Mouse (Mus musculus) neutrophil, adult 5-6 weeks (primary cell): ENCODE data around the gene Gm12185. TPM values are rescaled to one million over a fixed set of nuclear protein-coding genes. Genes with fewer than 3 reads are reported as not detected.
"Not testable (repeated sequence)": the region's sequence is repeated elsewhere in the genome, so short reads cannot be mapped to it uniquely, and the experiment has no call there.

Experiments used
- ATAC-seq: fragments of 151-379, 151-347 bp; 2 replicates; pipeline ENCODE4 v1.8.0; 2017; ENCODE audit warnings: mild to moderate bottlenecking, moderate TSS enrichment; ENCODE audit not compliant: insufficient number of reproducible peaks, poor library complexity, low FRiP score, severe bottlenecking; ENCODE audit errors: extremely low read depth
- total RNA-seq: library from RNA; stranded (forward); fragments of 200-1000 nt; gene quantifications from 2 replicates; pipeline ENCODE4 v1.2.3, GENCODE M21; 2017

Gene Gm12185
- 1.5 and 2.3 TPM in 2 replicates for total RNA-seq

GRCm38 (mm10) chr11:48991740-48992520, at the start of gene Gm12185:
Gene Gm12185 (minus strand): TSS chr11:48992226.
- ATAC-seq: not testable (repeated sequence)

GRCm38 (mm10) chr11:49012074-49012473, 20.0 kb upstream of the Gm12185 start:
- ATAC-seq: not testable (repeated sequence)

GRCm38 (mm10) chr11:49006785-49007184, 14.8 kb upstream of the Gm12185 start:
- not testable (repeated sequence) for ATAC-seq

- ATAC-seq: not testable (repeated sequence)
Observed at GRCm38 (mm10) chr11:49006317-49006716, 14.3 kb upstream of the Gm12185 start.

GRCm38 (mm10) chr11:49000411-49000810, 8.4 kb upstream of the Gm12185 start:
- ATAC-seq: not testable (repeated sequence)

- ATAC-seq: not testable (repeated sequence)
Observed at GRCm38 (mm10) chr11:48994018-48994417, 2.0 kb upstream of the Gm12185 start, which contains the start of gene Tgtp1. Gene Tgtp1 (minus strand): TSS chr11:48994172.

GRCm38 (mm10) chr11:48993296-48993695, 1.3 kb upstream of the Gm12185 start:
- ATAC-seq: not testable (repeated sequence)

- peak; percentile 37; the same call in 1 of the 2 replicates for ATAC-seq
Observed at GRCm38 (mm10) chr11:48989981-48990380, 2.0 kb downstream of the Gm12185 start.

GRCm38 (mm10) chr11:48988219-48988618, 3.8 kb downstream of the Gm12185 start:
- ATAC-seq: peak; percentile 72

GRCm38 (mm10) chr11:48982848-48983247, 9.2 kb downstream of the Gm12185 start:
- ATAC-seq: not testable (repeated sequence)

- ATAC-seq: peak; percentile 49; the same call in 1 of the 2 replicates
Observed at GRCm38 (mm10) chr11:48980052-48980451, 12.0 kb downstream of the Gm12185 start.

GRCm38 (mm10) chr11:48979251-48979650, 12.8 kb downstream of the Gm12185 start, which contains the start of gene 9930111J21Rik1:
Gene 9930111J21Rik1 (minus strand): TSS chr11:48979398.
- ATAC-seq: peak; percentile 69

GRCm38 (mm10) chr11:48978240-48978939, 13.6 kb downstream of the Gm12185 start, which contains the start of gene Olfr56:
Gene Olfr56 (plus strand): TSS chr11:48978889.
- peak; percentile 68 for ATAC-seq

GRCm38 (mm10) chr11:48974686-48975085, 17.3 kb downstream of the Gm12185 start:
- ATAC-seq: not testable (repeated sequence)

GRCm38 (mm10) chr11:48946090-48946489, 45.9 kb downstream of the Gm12185 start, which contains the start of gene Psme2b:
Gene Psme2b (minus strand): TSS chr11:48946190.
- not testable (repeated sequence) for ATAC-seq

GRCm38 (mm10) chr11:48939286-48939685, 52.7 kb downstream of the Gm12185 start:
- not testable (repeated sequence) for ATAC-seq

GRCm38 (mm10) chr11:48935291-48935690, 56.7 kb downstream of the Gm12185 start:
- not testable (repeated sequence) for ATAC-seq

GRCm38 (mm10) chr11:48933923-48934322, 58.1 kb downstream of the Gm12185 start:
- ATAC-seq: not testable (repeated sequence)

- ATAC-seq: not testable (repeated sequence)
Observed at GRCm38 (mm10) chr11:48933422-48933821, 58.6 kb downstream of the Gm12185 start.
